Mouse (Mus musculus): ENCODE results near the gene Slc30a4. TPM values are rescaled to one million over a fixed set of nuclear protein-coding genes. Genes with fewer than 3 reads are reported as not detected.

Slc30a4 gene
- total RNA-seq, 2 experiments from 2014 or later: 22.9 to 23.9 TPM

Small RNA genes lying within 50 kb of the gene (microRNA-seq; reads per million reads assigned to microRNA genes)
- 5.1 reads per million, percentile 5 among the genes with 10 or more reads in this experiment for gene Mir147

Other genes with a start within 250 kb of the Slc30a4 start
- under 1 TPM; 0.67 to 0.69 TPM for gene Gm14085, start 217.7 kb downstream of the Slc30a4 start, total RNA-seq (2021)
- 10 to 100 TPM; 12.5 to 16.5 TPM for gene Gatm, start 91.4 kb downstream of the Slc30a4 start, total RNA-seq (2021)
- 1 to 10 TPM in 1 of 2 experiments, under 1 TPM in 1; 0.79 to 1.3 TPM for gene AA467197, start 65.7 kb downstream of the Slc30a4 start, total RNA-seq (2021)
- 10 to 100 TPM; 21.8 to 27.6 TPM for gene Bloc1s6, start 35.8 kb upstream of the Slc30a4 start, total RNA-seq (2021)
- gene Sqor, start 62.6 kb upstream of the Slc30a4 start, total RNA-seq (2021): 10 to 100 TPM; 45.4 to 59.1 TPM

Measured in adrenal gland, postnatal 10 days (tissue).